Mouse (Mus musculus) heart, postnatal 0 days (tissue): Measurements from ENCODE around the gene Kcnd3. TPM values are rescaled to one million over a fixed set of nuclear protein-coding genes. Genes with fewer than 3 reads are reported as not detected.

ENCODE experiments used
- ATAC-seq: fragments of 200-750 bp; cut with Nextera tagmentation; 2 replicates; pipeline ENCODE4 v1.8.0; 2017; ENCODE audit warnings: low read depth, moderate number of reproducible peaks, moderate library complexity; ENCODE audit not compliant: insufficient read depth
- DNase-seq: peaks from one replicate; pipeline ENCODE4 v3.0.0-alpha.2; 2016; ENCODE audit warnings: low spot score
- H3K27ac ChIP-seq: fragments of 300-500 bp; sonication (generic); 2 replicates; pipeline ENCODE4 v1.5.1; 2014; ENCODE audit warnings: low read depth, mild to moderate bottlenecking
- H3K27me3 ChIP-seq: fragments of 300-500 bp; sonication (generic); 2 replicates; pipeline ENCODE4 v1.6.1; 2014; ENCODE audit warnings: low read length, mixed read lengths; ENCODE audit not compliant: control insufficient read depth, insufficient read depth
- H3K36me3 ChIP-seq: fragments of 300-500 bp; sonication (generic); replicated peaks from 2 replicates; pipeline ENCODE4 v1.6.1; 2014; ENCODE audit warnings: low read length, mixed read lengths; ENCODE audit not compliant: control insufficient read depth, insufficient read depth
- H3K4me1 ChIP-seq: fragments of 300-500 bp; sonication (generic); 2 replicates; pipeline ENCODE4 v1.6.1; 2014; ENCODE audit warnings: antibody characterized with exemption; ENCODE audit not compliant: control insufficient read depth, insufficient read depth
- H3K4me2 ChIP-seq: fragments of 300-500 bp; sonication (generic); 2 replicates; pipeline ENCODE4 v1.6.1; 2014; ENCODE audit warnings: low read depth, mild to moderate bottlenecking, low read length, moderate library complexity
- H3K4me3 ChIP-seq: fragments of 300-500 bp; sonication (generic); 2 replicates; pipeline ENCODE4 v1.5.1; 2014; ENCODE audit warnings: low read depth, low read length
- H3K9ac ChIP-seq: fragments of 300-500 bp; sonication (generic); replicated peaks from 2 replicates; pipeline ENCODE4 v1.6.1; 2014; ENCODE audit warnings: low read depth, low read length, mixed read lengths
- H3K9me3 ChIP-seq: fragments of 300-500 bp; sonication (generic); replicated peaks from 2 replicates; pipeline ENCODE4 v1.6.1; 2016; ENCODE audit warnings: low read length; ENCODE audit not compliant: control insufficient read depth
- CTCF ChIP-seq: IDR thresholded peaks from 2 replicates; pipeline ENCODE4 v1.5.1; 2016; ENCODE audit warnings: antibody characterized with exemption, control low read depth, low read depth
- EP300 ChIP-seq: IDR thresholded peaks from 2 replicates; pipeline ENCODE4 v1.6.1; 2016; ENCODE audit warnings: antibody characterized with exemption, low read depth
- WGBS: fragments of 180-500 bp; shearing (Covaris S2); extraction: QIAGEN DNeasy Blood & Tissue Kit; methylation state at CpG from one replicate; pipeline ENCODE4 v1.1.7; 2014; 5-methylcytosine and 5-hydroxymethylcytosine counted together
- polyA plus RNA-seq: library from polyadenylated mRNA; unstranded; fragments of >200 nt; fragmentation: Nextera tagmentation; extraction: Ambion mirVana; gene quantifications from 2 replicates; pipeline ENCODE4 v1.2.1, GENCODE M21; 2015
- total RNA-seq: library from RNA; depleted of rRNA; stranded (reverse); fragments of >200 nt; gene quantifications from 2 replicates; pipeline ENCODE4 v1.2.3, GENCODE M21; 2014; ENCODE audit warnings: low replicate concordance

Gene Kcnd3
- total and polyA plus RNA-seq, 2 experiments from 2014 or later = 0.27 to 2.4 TPM

DNA sequence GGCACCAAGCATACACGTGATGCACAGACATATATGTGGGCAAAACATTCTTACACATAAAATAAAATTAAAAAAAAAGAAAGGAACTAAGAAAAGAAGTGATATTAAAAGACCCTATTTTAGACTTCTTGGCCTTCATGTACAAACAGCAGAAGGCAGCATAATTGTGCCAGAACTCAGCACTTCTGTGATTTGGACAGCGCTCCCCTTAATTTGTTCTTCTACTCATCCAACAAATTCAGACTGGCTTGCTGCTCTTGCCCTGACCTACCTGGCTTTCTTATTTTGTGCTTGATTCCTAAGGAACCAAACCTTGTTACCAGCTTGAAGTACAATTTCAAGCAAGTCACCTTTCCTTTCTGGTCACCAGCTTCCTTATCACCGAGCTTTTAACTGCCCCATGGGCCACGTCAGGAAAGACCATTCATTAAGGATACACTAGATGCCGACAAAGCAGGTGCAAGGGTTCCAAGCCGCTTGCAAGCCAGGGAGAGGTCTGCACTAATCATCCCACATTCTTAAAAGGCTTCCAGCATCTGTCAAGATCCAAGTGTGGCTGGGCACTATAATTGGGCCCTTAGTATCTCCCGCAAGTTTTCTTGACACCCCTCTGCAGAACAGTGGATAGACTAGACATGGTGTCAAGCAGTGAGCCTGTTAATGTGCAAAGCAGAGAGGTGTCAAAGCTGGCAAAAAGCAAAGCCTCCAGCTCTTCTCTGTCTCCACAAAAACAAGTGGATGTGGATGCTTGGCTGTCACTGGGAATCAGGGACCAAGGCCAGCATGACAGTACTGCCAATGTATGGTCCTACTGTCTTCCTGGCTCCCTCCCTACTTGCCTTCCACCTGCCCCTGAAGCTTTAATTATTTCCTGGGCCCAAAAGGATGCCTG is 159.6 kb downstream of the Kcnd3 start:
- DNase-seq (no peak), ATAC-seq (no peak)
- TF ChIP-seq CTCF (no peak), EP300 (no peak)
- Histone ChIP-seq H3K27me3 (no peaks in the 10 kb centered on the region), H3K36me3 (no peaks in the 10 kb centered on the region), H3K9ac (no peak overlapping the region), H3K4me3 (no peak overlapping the region), H3K4me1 (no peaks in the 10 kb centered on the region), H3K27ac (no peak overlapping the region), H3K4me2 (no peak overlapping the region), H3K9me3 (no peaks in the 10 kb centered on the region)
- 71% methylated on average over 7 of the region's 7 CpGs for WGBS

DNA sequence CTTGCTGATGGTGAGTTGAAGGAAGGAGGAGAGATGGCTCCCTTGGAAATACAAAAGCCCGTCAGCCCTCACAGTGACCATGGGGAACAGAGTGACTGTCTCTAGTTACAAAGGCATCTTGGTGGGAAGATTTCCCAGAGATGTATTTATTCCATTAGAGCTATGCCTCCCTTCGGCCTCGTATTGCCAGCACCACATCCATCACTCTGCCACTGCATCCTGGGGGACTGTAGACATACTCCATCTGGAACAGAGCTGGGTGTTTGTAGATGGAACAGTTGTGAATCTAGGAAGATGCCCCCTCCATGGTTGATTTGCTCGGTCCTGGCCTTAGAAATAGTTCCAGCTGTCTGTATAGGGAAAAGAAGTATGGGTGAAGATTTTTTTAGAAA is 160.3 kb downstream of the Kcnd3 start:
- Histone ChIP-seq H3K4me1 (no peaks in the 10 kb centered on the region), H3K4me3 (no peak overlapping the region), H3K4me2 (no peak overlapping the region), H3K27me3 (no peaks in the 10 kb centered on the region), H3K9ac (no peak overlapping the region), H3K27ac (no peak overlapping the region), H3K36me3 (no peaks in the 10 kb centered on the region), H3K9me3 (no peaks in the 10 kb centered on the region)
- WGBS = 68% methylated on average over 4 of the region's 4 CpGs
- TF ChIP-seq CTCF = no peak
- TF ChIP-seq EP300 = no peak
- ATAC-seq = no peak
- DNase-seq = no peak

DNA sequence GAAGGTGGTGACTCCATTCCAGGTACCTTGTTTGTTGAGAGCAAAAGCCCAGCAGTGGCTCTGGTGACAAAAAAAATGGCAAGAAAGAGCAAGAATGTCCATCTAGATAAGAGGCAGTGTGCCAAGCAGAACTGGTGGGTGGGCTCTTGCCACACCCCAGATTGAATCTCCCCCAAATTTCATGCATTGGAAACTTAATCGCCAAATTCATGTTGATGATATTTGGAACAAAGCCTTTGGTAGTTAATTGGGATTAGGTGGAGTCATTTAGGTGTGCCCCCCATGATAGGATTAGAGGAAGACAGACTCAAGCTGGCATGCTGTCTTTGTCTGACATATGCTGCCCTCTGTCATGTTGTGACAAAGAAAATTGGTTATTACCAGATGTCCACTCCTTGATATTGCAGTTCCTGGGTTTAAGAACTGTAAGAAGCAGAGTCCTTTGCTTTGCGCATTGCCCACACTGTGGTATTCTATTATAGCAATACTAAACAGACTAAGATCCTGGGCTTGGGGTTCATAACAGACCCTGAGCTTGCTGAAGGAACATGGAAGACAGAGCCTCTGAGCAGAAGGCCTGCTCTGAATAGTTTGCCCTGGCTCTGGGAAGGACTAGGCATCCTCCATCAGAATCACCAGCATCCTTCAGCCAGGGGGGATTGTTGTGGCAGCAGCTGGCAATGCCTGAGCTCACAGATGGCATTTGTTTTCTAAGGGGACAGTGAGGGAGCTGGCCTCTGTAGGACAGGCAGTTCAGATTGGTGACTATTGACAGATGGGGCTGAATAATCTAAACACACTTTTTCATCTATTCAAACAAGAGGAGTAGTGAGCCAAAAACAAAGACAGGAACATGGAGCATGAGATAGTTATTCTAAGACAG is 165.0 kb downstream of the Kcnd3 start:
- DNase-seq (no peak), ATAC-seq (no peak)
- H3K4me1 ChIP-seq = peaks cover 4% of the 10 kb centered on the region; the same call in 1 of the 2 replicates
- no peaks in the 10 kb centered on the region for H3K9me3 ChIP-seq
- H3K4me2 ChIP-seq = no peak overlapping the region
- TF ChIP-seq CTCF (no peak), EP300 (no peak)
- H3K4me3 ChIP-seq = no peak overlapping the region
- H3K9ac ChIP-seq = no peak overlapping the region
- 88% methylated on average over 2 of the region's 2 CpGs for WGBS
- H3K36me3 ChIP-seq = no peaks in the 10 kb centered on the region
- no peak overlapping the region for H3K27ac ChIP-seq
- H3K27me3 ChIP-seq = no peaks in the 10 kb centered on the region

DNA sequence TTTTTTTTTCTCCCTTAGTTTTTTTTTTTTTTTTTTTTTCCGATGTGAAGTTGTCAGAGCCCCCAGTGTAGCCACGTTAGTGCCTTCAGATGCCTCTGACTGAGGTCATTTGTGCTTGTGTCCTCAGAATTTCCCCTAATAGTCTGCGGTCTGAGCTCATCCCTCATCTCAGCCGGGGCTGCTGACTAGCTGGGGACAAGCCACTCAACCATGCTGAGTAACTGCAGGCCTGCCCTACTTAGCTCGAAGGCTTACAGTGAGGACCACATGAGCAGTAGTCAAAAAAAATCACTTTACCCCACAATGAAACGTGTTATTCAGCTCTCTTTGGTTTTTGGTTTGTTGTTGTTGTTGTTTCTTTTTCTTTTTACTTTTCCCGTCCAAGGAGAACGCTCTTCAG is 169.0 kb downstream of the Kcnd3 start:
- WGBS = 36% methylated on average over 8 of the region's 8 CpGs
- H3K4me1 ChIP-seq = peaks cover 4% of the 10 kb centered on the region; the same call in 1 of the 2 replicates
- no peaks in the 10 kb centered on the region for H3K36me3 ChIP-seq
- H3K4me2 ChIP-seq = no peak overlapping the region
- H3K27me3 ChIP-seq = no peaks in the 10 kb centered on the region
- no peak for TF ChIP-seq EP300
- TF ChIP-seq CTCF = no peak
- H3K4me3 ChIP-seq = no peak overlapping the region
- ATAC-seq (no peak; the same call in 1 of the 2 replicates), DNase-seq (no peak)
- no peak overlapping the region for H3K27ac ChIP-seq
- no peaks in the 10 kb centered on the region for H3K9me3 ChIP-seq
- no peak overlapping the region for H3K9ac ChIP-seq

DNA sequence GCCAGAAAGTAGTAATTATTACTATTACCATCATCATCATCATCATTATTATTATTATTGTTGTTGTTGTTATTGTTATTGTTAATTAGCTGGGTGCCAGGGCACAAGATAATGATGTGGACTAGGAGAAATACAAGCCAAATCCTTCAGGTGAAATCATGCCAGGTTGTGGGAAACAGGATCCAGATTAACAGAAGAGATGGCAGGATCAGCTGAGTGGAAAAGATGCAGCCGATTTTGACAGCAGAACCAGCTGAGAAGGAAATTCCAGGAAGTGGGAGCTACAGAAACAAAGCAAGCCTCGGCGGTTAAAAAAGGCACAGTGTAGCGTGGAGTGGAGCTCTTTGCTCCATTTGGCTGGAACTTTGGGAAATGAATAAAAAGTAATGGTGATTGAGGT is 171.0 kb downstream of the Kcnd3 start:
- H3K27ac ChIP-seq = no peak overlapping the region
- ATAC-seq = no peak
- WGBS = 47% methylated on average over 4 of the region's 4 CpGs

More for the DNA sequence above, 171.0 kb downstream of the Kcnd3 start:
- H3K9me3 ChIP-seq = no peaks in the 10 kb centered on the region
- no peak overlapping the region for H3K4me2 ChIP-seq
- H3K27me3 ChIP-seq = no peaks in the 10 kb centered on the region
- no peak overlapping the region for H3K4me3 ChIP-seq
- H3K9ac ChIP-seq = no peak overlapping the region
- no peak for DNase-seq
- no peaks in the 10 kb centered on the region for H3K36me3 ChIP-seq
- TF ChIP-seq CTCF = no peak
- no peak for TF ChIP-seq EP300
- peaks cover 4% of the 10 kb centered on the region; the same call in 1 of the 2 replicates for H3K4me1 ChIP-seq
